Mouse (Mus musculus): ENCODE data around the gene Rnf207. TPM values are rescaled to one million over a fixed set of nuclear protein-coding genes. Genes with fewer than 3 reads are reported as not detected.

The Rnf207 gene
- polyA plus RNA-seq, 1 experiment: 10.2 TPM

- H3K36me3 ChIP-seq (ENCODE audit: control insufficient read depth, insufficient read depth, low read length): no peaks in the 10 kb centered on the region
- WGBS: 94% methylated on average over 10 of the region's 10 CpGs
- H3K4me3 ChIP-seq (ENCODE audit: control insufficient read depth, insufficient read depth, low read length): no peak overlapping the region
- DNase-seq: no peak
- no peak for TF ChIP-seq CTCF (IDR thresholded peaks at IDR 0.05; ENCODE audit: borderline replicate concordance, control insufficient read depth, extremely low read depth, insufficient read depth, low read length, poor library complexity)
- no peak for TF ChIP-seq POLR2A (IDR thresholded peaks at IDR 0.05; ENCODE audit: control insufficient read depth, extremely low read depth, insufficient read depth, low read length, poor library complexity)
- H3K27me3 ChIP-seq (ENCODE audit: control insufficient read depth, insufficient read depth, low read length): no peaks in the 10 kb centered on the region
- no peaks in the 10 kb centered on the region for H3K4me1 ChIP-seq (replicated peaks; ENCODE audit: control insufficient read depth, insufficient read depth, low read length)
- H3K27ac ChIP-seq (ENCODE audit: control insufficient read depth, insufficient read depth, low read length): no peak overlapping the region
Observed at GRCm38 (mm10) chr4:152266236-152266895, 52.4 kb downstream of the Rnf207 start.

GRCm38 (mm10) chr4:152265791-152266190 lies 53.0 kb downstream of the Rnf207 start:
- no peaks in the 10 kb centered on the region for H3K4me1 ChIP-seq (replicated peaks; ENCODE audit: control insufficient read depth, insufficient read depth, low read length)
- H3K27ac ChIP-seq (ENCODE audit: control insufficient read depth, insufficient read depth, low read length): no peak overlapping the region
- H3K27me3 ChIP-seq (ENCODE audit: control insufficient read depth, insufficient read depth, low read length): no peaks in the 10 kb centered on the region
- H3K4me3 ChIP-seq (ENCODE audit: control insufficient read depth, insufficient read depth, low read length): no peak overlapping the region
- TF ChIP-seq CTCF (IDR thresholded peaks at IDR 0.05; ENCODE audit: borderline replicate concordance, control insufficient read depth, extremely low read depth, insufficient read depth, low read length, poor library complexity): no peak
- TF ChIP-seq POLR2A (IDR thresholded peaks at IDR 0.05; ENCODE audit: control insufficient read depth, extremely low read depth, insufficient read depth, low read length, poor library complexity): no peak
- DNase-seq: no peak
- 92% methylated on average over 5 of the region's 5 CpGs for WGBS
- H3K36me3 ChIP-seq (ENCODE audit: control insufficient read depth, insufficient read depth, low read length): no peaks in the 10 kb centered on the region

GRCm38 (mm10) chr4:152264867-152265568 lies 53.8 kb downstream of the Rnf207 start:
- Histone ChIP-seq H3K27ac (ENCODE audit: control insufficient read depth, insufficient read depth, low read length) (no peak overlapping the region), H3K4me3 (ENCODE audit: control insufficient read depth, insufficient read depth, low read length) (no peak overlapping the region), H3K27me3 (ENCODE audit: control insufficient read depth, insufficient read depth, low read length) (no peaks in the 10 kb centered on the region), H3K4me1 (replicated peaks; ENCODE audit: control insufficient read depth, insufficient read depth, low read length) (no peaks in the 10 kb centered on the region), H3K36me3 (ENCODE audit: control insufficient read depth, insufficient read depth, low read length) (no peaks in the 10 kb centered on the region)
- TF ChIP-seq CTCF (IDR thresholded peaks at IDR 0.05; ENCODE audit: borderline replicate concordance, control insufficient read depth, extremely low read depth, insufficient read depth, low read length, poor library complexity) (no peak), POLR2A (IDR thresholded peaks at IDR 0.05; ENCODE audit: control insufficient read depth, extremely low read depth, insufficient read depth, low read length, poor library complexity) (no peak)
- 97% methylated on average over 9 of the region's 9 CpGs for WGBS
- no peak for DNase-seq

- DNase-seq: no peak
- WGBS: 91% methylated on average over 4 of the region's 4 CpGs
- TF ChIP-seq CTCF (IDR thresholded peaks at IDR 0.05; ENCODE audit: borderline replicate concordance, control insufficient read depth, extremely low read depth, insufficient read depth, low read length, poor library complexity) (no peak), POLR2A (IDR thresholded peaks at IDR 0.05; ENCODE audit: control insufficient read depth, extremely low read depth, insufficient read depth, low read length, poor library complexity) (no peak)
- H3K4me3 ChIP-seq (ENCODE audit: control insufficient read depth, insufficient read depth, low read length): no peak overlapping the region
- H3K36me3 ChIP-seq (ENCODE audit: control insufficient read depth, insufficient read depth, low read length): no peaks in the 10 kb centered on the region
- H3K27ac ChIP-seq (ENCODE audit: control insufficient read depth, insufficient read depth, low read length): no peak overlapping the region
- H3K27me3 ChIP-seq (ENCODE audit: control insufficient read depth, insufficient read depth, low read length): no peaks in the 10 kb centered on the region
- no peaks in the 10 kb centered on the region for H3K4me1 ChIP-seq (replicated peaks; ENCODE audit: control insufficient read depth, insufficient read depth, low read length)
Observed at GRCm38 (mm10) chr4:152264177-152264530, 54.6 kb downstream of the Rnf207 start.

- Histone ChIP-seq H3K36me3 (ENCODE audit: control insufficient read depth, insufficient read depth, low read length) (no peaks in the 10 kb centered on the region), H3K4me3 (ENCODE audit: control insufficient read depth, insufficient read depth, low read length) (no peak overlapping the region), H3K4me1 (replicated peaks; ENCODE audit: control insufficient read depth, insufficient read depth, low read length) (no peaks in the 10 kb centered on the region), H3K27ac (ENCODE audit: control insufficient read depth, insufficient read depth, low read length) (no peak overlapping the region), H3K27me3 (ENCODE audit: control insufficient read depth, insufficient read depth, low read length) (no peaks in the 10 kb centered on the region)
- WGBS: 95% methylated on average over 10 of the region's 10 CpGs
- TF ChIP-seq CTCF (IDR thresholded peaks at IDR 0.05; ENCODE audit: borderline replicate concordance, control insufficient read depth, extremely low read depth, insufficient read depth, low read length, poor library complexity) (no peak), POLR2A (IDR thresholded peaks at IDR 0.05; ENCODE audit: control insufficient read depth, extremely low read depth, insufficient read depth, low read length, poor library complexity) (no peak)
- no peak for DNase-seq
Observed at GRCm38 (mm10) chr4:152263512-152264176, 55.1 kb downstream of the Rnf207 start.

- H3K27ac ChIP-seq (ENCODE audit: control insufficient read depth, insufficient read depth, low read length): no peak overlapping the region
- DNase-seq: no peak
- no peaks in the 10 kb centered on the region for H3K27me3 ChIP-seq (ENCODE audit: control insufficient read depth, insufficient read depth, low read length)
- no peak for TF ChIP-seq CTCF (IDR thresholded peaks at IDR 0.05; ENCODE audit: borderline replicate concordance, control insufficient read depth, extremely low read depth, insufficient read depth, low read length, poor library complexity)
- no peak for TF ChIP-seq POLR2A (IDR thresholded peaks at IDR 0.05; ENCODE audit: control insufficient read depth, extremely low read depth, insufficient read depth, low read length, poor library complexity)
- 95% methylated on average over 9 of the region's 9 CpGs for WGBS
- no peak overlapping the region for H3K4me3 ChIP-seq (ENCODE audit: control insufficient read depth, insufficient read depth, low read length)
- H3K4me1 ChIP-seq (replicated peaks; ENCODE audit: control insufficient read depth, insufficient read depth, low read length): no peaks in the 10 kb centered on the region
- no peaks in the 10 kb centered on the region for H3K36me3 ChIP-seq (ENCODE audit: control insufficient read depth, insufficient read depth, low read length)
Observed at GRCm38 (mm10) chr4:152263089-152263488, 55.7 kb downstream of the Rnf207 start.
